Mouse (Mus musculus): Measurements from ENCODE around the gene 1700025G04Rik.

DNA sequence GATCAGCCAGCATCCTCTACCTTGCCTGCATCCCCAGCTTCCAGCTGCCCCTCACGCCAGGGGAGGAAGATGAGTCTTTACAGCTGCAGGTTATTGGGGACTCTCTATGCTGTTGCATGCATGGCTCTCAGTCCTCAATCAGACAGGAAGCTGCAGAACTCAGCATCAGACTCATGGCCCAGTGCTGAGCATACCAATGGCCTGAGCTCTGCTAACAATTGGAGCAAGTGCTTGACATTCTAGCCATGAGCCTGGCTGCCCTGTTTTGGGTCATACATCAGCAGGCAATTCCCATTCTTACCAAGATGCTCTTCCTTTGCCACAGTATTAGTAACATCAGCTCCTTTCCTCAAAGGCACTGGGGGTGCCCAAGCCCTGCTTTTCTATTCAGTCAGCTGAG is 208.7 kb downstream of the 1700025G04Rik start:
- TF ChIP-seq CTCF (IDR thresholded peaks at IDR 0.05; ENCODE audit: low read depth) (no peak), EP300 (IDR thresholded peaks at IDR 0.05; ENCODE audit: low read depth) (no peak)
